Mouse (Mus musculus) Muller cell, postnatal 12 days (primary cell): ENCODE measurements around the gene Olfr1352.
"Not testable (repeated sequence)": the region's sequence is repeated elsewhere in the genome, so short reads cannot be mapped to it uniquely, and the experiment has no call there.

ENCODE experiments used
- DNase-seq: peaks from one replicate; pipeline ENCODE4 v3.0.0-alpha.2; 2015; ENCODE audit errors: inconsistent ontology term

Gene Olfr1352

DNA sequence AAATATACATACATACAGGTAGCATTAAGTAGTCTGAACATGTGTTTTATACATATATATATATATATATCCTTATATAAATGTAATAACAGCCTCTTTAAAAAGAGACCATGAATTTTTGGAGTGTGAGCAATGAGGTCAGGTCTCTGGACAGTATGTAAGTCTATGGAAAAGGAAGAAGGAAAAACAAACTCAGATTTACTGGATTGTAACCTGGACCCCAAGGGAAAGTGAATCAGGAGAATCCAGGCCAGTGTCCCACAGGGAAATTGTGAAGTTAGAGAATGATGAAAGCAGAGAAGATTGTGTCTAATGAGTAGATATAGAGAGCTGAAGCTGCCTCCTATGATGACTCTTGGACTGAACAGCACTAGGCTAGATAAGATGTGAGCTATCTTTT, at the start of gene Olfr1352:
Gene Olfr1352, plus strand, starts transcription at position 301 of the 400 bp plus-strand sequence.
- no peak for DNase-seq

DNA sequence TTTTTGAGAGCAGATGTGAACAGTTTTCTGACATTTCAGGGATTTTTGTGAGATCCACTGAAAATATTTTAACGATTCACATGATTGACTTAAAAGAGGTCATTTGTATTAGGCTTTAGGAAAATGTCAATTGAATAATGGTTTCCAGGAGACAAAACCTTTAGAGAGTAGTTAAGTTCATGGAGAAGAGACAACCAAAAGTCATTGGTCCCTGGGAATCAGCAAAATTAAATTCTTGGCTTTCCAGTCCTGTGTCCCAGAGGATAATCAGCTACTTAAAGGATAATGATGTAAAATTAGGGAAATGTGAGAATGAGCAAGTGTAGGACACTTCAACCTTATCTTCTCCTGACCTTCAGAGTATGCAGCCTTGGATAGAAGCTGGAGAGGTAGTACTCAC, 30.5 kb upstream of the Olfr1352 start, which contains the start of gene Olfr8:
Gene Olfr8, plus strand, starts transcription at position 301 of the 400 bp plus-strand sequence.
- not testable (repeated sequence) for DNase-seq

DNA sequence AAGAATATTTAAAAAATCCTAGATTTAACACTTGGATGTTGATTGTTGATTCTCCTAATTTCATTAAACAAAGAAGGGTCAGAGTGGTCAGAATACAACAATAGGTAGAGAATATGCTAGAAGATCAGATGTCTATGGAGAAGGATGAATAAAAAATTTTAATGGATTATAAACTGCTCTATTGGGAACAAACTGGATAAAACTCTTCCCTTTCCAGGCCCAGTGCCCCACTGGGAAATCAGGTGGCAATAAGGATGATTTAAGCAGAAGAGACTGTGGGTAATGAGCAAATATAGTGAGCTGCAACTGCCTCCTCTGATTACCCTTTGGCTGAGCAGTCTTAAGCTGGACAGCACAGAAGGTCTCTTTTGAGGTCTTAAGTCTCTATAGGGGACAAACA, 17.8 kb upstream of the Olfr1352 start, which contains the start of gene Olfr1353:
Gene Olfr1353, plus strand, starts transcription at position 301 of the 400 bp plus-strand sequence.
- not testable (repeated sequence) for DNase-seq

DNA sequence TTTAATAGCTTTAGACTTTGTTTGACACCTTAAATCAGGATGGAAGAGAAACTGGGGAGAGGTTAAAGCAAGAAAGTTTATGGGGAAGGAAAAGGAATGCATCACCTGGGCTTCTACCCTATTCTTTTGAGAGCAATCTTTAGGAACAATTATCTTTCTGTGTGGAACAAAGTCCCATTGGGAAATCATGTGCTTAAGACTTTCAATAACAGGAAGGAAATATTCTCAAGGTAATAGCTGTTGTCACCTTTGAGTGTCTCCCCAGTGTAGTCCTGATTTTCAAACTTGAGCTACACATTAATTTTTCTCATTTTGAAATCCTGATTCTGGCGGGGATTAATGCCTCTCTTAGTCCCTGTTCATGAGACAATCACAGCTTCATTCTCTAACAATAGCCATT, 31.3 kb downstream of the Olfr1352 start, which contains the start of gene Olfr1351:
Gene Olfr1351, plus strand, starts transcription at position 301 of the 400 bp plus-strand sequence.
- no peak for DNase-seq

DNA sequence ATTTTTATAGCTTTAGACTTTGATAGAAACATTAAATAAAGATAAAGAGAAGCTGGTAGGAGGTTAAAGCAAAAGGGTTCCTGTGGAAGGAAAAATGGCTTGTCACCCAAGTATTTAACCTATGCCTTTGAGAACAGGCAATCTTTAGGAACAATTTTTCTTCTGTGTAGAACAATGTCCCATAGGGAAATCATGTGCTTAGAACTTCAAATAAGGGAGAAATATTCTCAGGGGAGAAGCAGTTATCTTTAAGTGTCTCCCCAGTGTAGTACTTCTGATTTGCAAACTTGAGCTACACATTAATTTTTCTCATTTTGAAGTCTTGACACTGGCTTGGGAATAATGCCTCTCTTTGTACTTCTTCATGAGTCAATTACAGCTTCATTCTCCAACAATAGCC, 47.6 kb downstream of the Olfr1352 start, which contains the start of gene Olfr57:
Gene Olfr57, plus strand, starts transcription at position 301 of the 400 bp plus-strand sequence.
- no peak for DNase-seq
